Mouse (Mus musculus) liver, embryonic 14.5 days (tissue): ENCODE data around the gene Mpc1. TPM values are rescaled to one million over a fixed set of nuclear protein-coding genes. Genes with fewer than 3 reads are reported as not detected.

ENCODE experiments used
- ATAC-seq: fragments of 200-750 bp; cut with Nextera tagmentation; 2 replicates; pipeline ENCODE4 v1.8.0; 2017; ENCODE audit warnings: moderate number of reproducible peaks, mild to moderate bottlenecking, moderate library complexity; ENCODE audit not compliant: insufficient read depth
- DNase-seq, 3 experiments: peaks; one replicate each; pipeline ENCODE4 v3.0.0-alpha.2; 2012 to 2013; ENCODE audit warnings: low read depth in 3 of 3, low spot score in 3 of 3
- H3K27ac ChIP-seq: fragments of 300-500 bp; sonication (generic); 2 replicates; pipeline ENCODE4 v1.5.1; 2014; ENCODE audit warnings: moderate library complexity, mild to moderate bottlenecking, control low read depth, inconsistent platforms
- H3K27me3 ChIP-seq: fragments of 300-500 bp; sonication (generic); 2 replicates; pipeline ENCODE4 v1.6.1; 2014; ENCODE audit warnings: mild to moderate bottlenecking, low read length, moderate library complexity; ENCODE audit not compliant: control insufficient read depth, insufficient read depth
- H3K36me3 ChIP-seq: fragments of 300-500 bp; sonication (generic); replicated peaks from 2 replicates; pipeline ENCODE4 v1.6.1; 2014; ENCODE audit warnings: low read depth; ENCODE audit not compliant: control insufficient read depth, insufficient read depth
- H3K4me1 ChIP-seq, 2 experiments: fragments of 200-500 bp in 1 of 2; fragments of 300-500 bp in 1 of 2; sonication (generic) in 1 of 2; replicated peaks; 2 replicates each; pipeline ENCODE4 v1.6.1; 2012 to 2014; ENCODE audit warnings: antibody characterized with exemption in 1 of 2, inconsistent platforms in 1 of 2, low read length in 1 of 2; ENCODE audit not compliant: control insufficient read depth in 2 of 2, insufficient read depth in 2 of 2
- H3K4me2 ChIP-seq: fragments of 300-500 bp; sonication (generic); 2 replicates; pipeline ENCODE4 v1.6.1; 2014; ENCODE audit warnings: low read depth, mild to moderate bottlenecking, control low read depth, moderate library complexity
- H3K4me3 ChIP-seq, 2 experiments: fragments of 200-500 bp in 1 of 2; fragments of 300-500 bp in 1 of 2; sonication (generic) in 1 of 2; 2 replicates each; pipeline ENCODE4 v1.5.1; 2012 to 2014; ENCODE audit warnings: low read depth in 2 of 2, low read length in 2 of 2, mild to moderate bottlenecking in 2 of 2, control low read depth in 1 of 2, inconsistent platforms in 1 of 2, moderate library complexity in 1 of 2; ENCODE audit not compliant: insufficient read depth in 1 of 2
- H3K9ac ChIP-seq: fragments of 300-500 bp; sonication (generic); replicated peaks from 2 replicates; pipeline ENCODE4 v1.6.1; 2014; ENCODE audit warnings: mild to moderate bottlenecking, control low read depth, moderate library complexity
- H3K9me3 ChIP-seq: fragments of 300-500 bp; sonication (generic); 2 replicates; pipeline ENCODE4 v1.6.1; 2016; ENCODE audit warnings: low read length, mixed read lengths; ENCODE audit not compliant: control insufficient read depth
- CTCF ChIP-seq: IDR thresholded peaks from 2 replicates; pipeline ENCODE4 v1.5.1; 2016; ENCODE audit warnings: antibody characterized with exemption, low read depth, control low read depth
- EP300 ChIP-seq: IDR thresholded peaks from 2 replicates; pipeline ENCODE4 v1.6.1; 2016; ENCODE audit warnings: antibody characterized with exemption, low read depth
- WGBS: fragments of 180-500 bp; shearing (Covaris S2); extraction: QIAGEN DNeasy Blood & Tissue Kit; methylation state at CpG from one replicate; pipeline ENCODE4 v1.1.7; 2014; ENCODE audit not compliant: insufficient replicate concordance; 5-methylcytosine and 5-hydroxymethylcytosine counted together
- polyA plus RNA-seq, 2 experiments: library from polyadenylated mRNA; depleted of rRNA in 1 of 2; stranded (reverse) in 1 of 2; unstranded in 1 of 2; fragments of >200 nt; fragmentation: Nextera tagmentation in 1 of 2; extraction: Ambion mirVana in 1 of 2; gene quantifications; 2 replicates each; pipeline versions ENCODE4 v1.2.1 to v1.2.3; 2012 to 2014

Gene Mpc1
- polyA plus RNA-seq (2012; rRNA removed), result 45.9 and 50.5 TPM in 2 replicates
- polyA plus RNA-seq (2014; fragmentation: Nextera tagmentation; extraction: Ambion mirVana), result 150 and 151 TPM in 2 replicates

- Histone ChIP-seq H3K4me1 (peaks cover 6 to 7% of the 10 kb centered on the region in 2 experiments), H3K27ac (peak within 1 kb of the TSS; percentile 73), H3K36me3 (no peaks in the 10 kb centered on the region), H3K27me3 (no peaks in the 10 kb centered on the region), H3K9me3 (no peaks in the 10 kb centered on the region), H3K4me2 (peak within 1 kb of the TSS; percentile 99), H3K9ac (peak within 1 kb of the TSS; percentile 92), H3K4me3 (peak within 1 kb of the TSS; percentile 81 to 85)
- under 1% methylated on average over 34 of the region's 35 CpGs for WGBS
- peak; percentile 67 for ATAC-seq
- peak in 1 of 3 experiments; percentile 43 for DNase-seq
- TF ChIP-seq CTCF, result no peak
- TF ChIP-seq EP300, result no peak
These were observed at the start of gene Mpc1 for GRCm38 (mm10) chr17:8282821-8283525. Mpc1 (plus strand) TSS chr17:8282904.

- no peaks in the 10 kb centered on the region for H3K27me3 ChIP-seq
- H3K36me3 ChIP-seq, result no peaks in the 10 kb centered on the region
- TF ChIP-seq CTCF, result no peak
- no peak for TF ChIP-seq EP300
- ATAC-seq, result no peak
- DNase-seq, result no peak
- H3K9ac ChIP-seq, result no peak overlapping the region
- no peaks in the 10 kb centered on the region for H3K9me3 ChIP-seq
- WGBS, result 51% methylated on average over 15 of the region's 15 CpGs
- no peak overlapping the region for H3K4me3 ChIP-seq
- no peaks in the 10 kb centered on the region for H3K4me1 ChIP-seq
- no peak overlapping the region for H3K27ac ChIP-seq
- no peak overlapping the region for H3K4me2 ChIP-seq
These were observed 49.0 kb upstream of the Mpc1 start for GRCm38 (mm10) chr17:8233618-8234214.

- Histone ChIP-seq H3K4me1 (no peaks in the 10 kb centered on the region), H3K36me3 (no peaks in the 10 kb centered on the region), H3K4me2 (no peak overlapping the region), H3K9me3 (no peaks in the 10 kb centered on the region), H3K9ac (no peak overlapping the region), H3K4me3 (no peak overlapping the region), H3K27ac (no peak overlapping the region), H3K27me3 (no peaks in the 10 kb centered on the region)
- no peak for DNase-seq
- TF ChIP-seq CTCF, result no peak
- no peak for TF ChIP-seq EP300
- ATAC-seq, result no peak
- WGBS, result 55% methylated on average over 4 of the region's 4 CpGs
These were observed 48.2 kb upstream of the Mpc1 start for GRCm38 (mm10) chr17:8234537-8234936.

GRCm38 (mm10) chr17:8235743-8236142 lies 47.0 kb upstream of the Mpc1 start, which contains the start of gene Ccr6:
Ccr6 (plus strand) TSS chr17:8236043.
- no peak for DNase-seq
- TF ChIP-seq CTCF (no peak), EP300 (no peak)
- no peaks in the 10 kb centered on the region for H3K4me1 ChIP-seq
- no peaks in the 10 kb centered on the region for H3K27me3 ChIP-seq
- no peak within 1 kb of the TSS for H3K4me3 ChIP-seq
- H3K27ac ChIP-seq, result no peak within 1 kb of the TSS
- 33% methylated on average over 3 of the region's 3 CpGs for WGBS
- ATAC-seq, result no peak
- no peaks in the 10 kb centered on the region for H3K36me3 ChIP-seq
- H3K9ac ChIP-seq, result no peak within 1 kb of the TSS
- no peaks in the 10 kb centered on the region for H3K9me3 ChIP-seq
- H3K4me2 ChIP-seq, result no peak within 1 kb of the TSS

GRCm38 (mm10) chr17:8238012-8238710 lies 44.5 kb upstream of the Mpc1 start:
- TF ChIP-seq CTCF (no peak), EP300 (no peak)
- DNase-seq (no peak), ATAC-seq (no peak)
- 54% methylated on average over 15 of the region's 15 CpGs for WGBS
- Histone ChIP-seq H3K27me3 (no peaks in the 10 kb centered on the region), H3K4me2 (no peak overlapping the region), H3K4me1 (no peaks in the 10 kb centered on the region), H3K36me3 (no peaks in the 10 kb centered on the region), H3K4me3 (no peak overlapping the region), H3K27ac (no peak overlapping the region), H3K9me3 (no peaks in the 10 kb centered on the region), H3K9ac (no peak overlapping the region)
